Mouse (Mus musculus) midbrain, embryonic 15.5 days (tissue): ENCODE measurements at regions not wholly inside any gene's neighbourhood (a gene's known extent, or its start where the extent isn't known, plus 50 kb on each side); places are given as distances from the start of the nearest gene placed in this dataset.

Source experiments
- ATAC-seq: fragments of 200-750 bp; cut with Nextera tagmentation; replicated peaks from 2 replicates; pipeline ENCODE4 v1.8.0; 2017; ENCODE audit warnings: moderate TSS enrichment
- H3K27ac ChIP-seq: fragments of 300-500 bp; sonication (generic); 2 replicates; pipeline ENCODE4 v1.5.1; 2015; ENCODE audit warnings: mild to moderate bottlenecking, inconsistent platforms
- H3K27me3 ChIP-seq: fragments of 300-500 bp; sonication (generic); replicated peaks from 2 replicates; pipeline ENCODE4 v1.6.1; 2015; ENCODE audit warnings: inconsistent platforms
- H3K36me3 ChIP-seq: fragments of 300-500 bp; sonication (generic); replicated peaks from 2 replicates; pipeline ENCODE4 v1.6.1; 2015; ENCODE audit warnings: inconsistent platforms
- H3K4me1 ChIP-seq: fragments of 300-500 bp; sonication (generic); 2 replicates; pipeline ENCODE4 v1.6.1; 2015; ENCODE audit warnings: inconsistent platforms
- H3K4me2 ChIP-seq: fragments of 300-500 bp; sonication (generic); 2 replicates; pipeline ENCODE4 v1.6.1; 2015; ENCODE audit warnings: inconsistent platforms, mild to moderate bottlenecking, moderate library complexity
- H3K4me3 ChIP-seq: fragments of 300-500 bp; sonication (generic); 2 replicates; pipeline ENCODE4 v1.5.1; 2015; ENCODE audit warnings: mild to moderate bottlenecking, inconsistent platforms
- H3K9ac ChIP-seq: fragments of 300-500 bp; sonication (generic); 2 replicates; pipeline ENCODE4 v1.6.1; 2015; ENCODE audit warnings: mild to moderate bottlenecking, inconsistent platforms
- H3K9me3 ChIP-seq: fragments of 300-500 bp; sonication (generic); 2 replicates; pipeline ENCODE4 v1.6.1; 2016; ENCODE audit warnings: inconsistent platforms
- WGBS: fragments of 180-500 bp; shearing (Covaris S2); methylation state at CpG from one replicate; pipeline ENCODE4 v1.1.7; 2015; ENCODE audit warnings: mixed read lengths; 5-methylcytosine and 5-hydroxymethylcytosine counted together

GRCm38 (mm10) chrX:11931432-11931831 is 228.7 kb downstream of the Bcor start:
- Histone ChIP-seq H3K27ac (no peak overlapping the region), H3K4me3 (no peak overlapping the region), H3K27me3 (0 out of 2 replicates have a peak, but pooled peaks cover 3% of the 10 kb centered on the region), H3K36me3 (no peaks in the 10 kb centered on the region), H3K4me1 (no peaks in the 10 kb centered on the region), H3K4me2 (no peak overlapping the region), H3K9ac (no peak overlapping the region), H3K9me3 (no peaks in the 10 kb centered on the region)
- WGBS = 72% methylated on average over 9 of the region's 9 CpGs
- ATAC-seq = no peak

- no peak for ATAC-seq
- Histone ChIP-seq H3K4me1 (no peaks in the 10 kb centered on the region), H3K27me3 (0 out of 2 replicates have a peak, but pooled peaks cover 3% of the 10 kb centered on the region), H3K4me2 (no peak overlapping the region), H3K36me3 (no peaks in the 10 kb centered on the region), H3K27ac (no peak overlapping the region), H3K4me3 (no peak overlapping the region), H3K9ac (no peak overlapping the region), H3K9me3 (no peaks in the 10 kb centered on the region)
- 59% methylated on average over 5 of the region's 5 CpGs for WGBS
These were observed 224.8 kb downstream of the Bcor start for GRCm38 (mm10) chrX:11935337-11935736.

- no peak overlapping the region for H3K9ac ChIP-seq
- H3K4me2 ChIP-seq = no peak overlapping the region
- H3K4me3 ChIP-seq = no peak overlapping the region
- H3K27ac ChIP-seq = no peak overlapping the region
- no peaks in the 10 kb centered on the region for H3K9me3 ChIP-seq
- H3K36me3 ChIP-seq = no peaks in the 10 kb centered on the region
- no peaks in the 10 kb centered on the region for H3K27me3 ChIP-seq
- peaks cover 3% of the 10 kb centered on the region; the same call in 1 of the 2 replicates for H3K4me1 ChIP-seq
- no peak for ATAC-seq
- 70% methylated on average over 2 of the region's 2 CpGs for WGBS
These were observed 219.9 kb downstream of the Bcor start for GRCm38 (mm10) chrX:11940246-11940645.

- Histone ChIP-seq H3K27me3 (no peaks in the 10 kb centered on the region), H3K36me3 (no peaks in the 10 kb centered on the region), H3K4me1 (peaks cover 3% of the 10 kb centered on the region; the same call in 1 of the 2 replicates), H3K27ac (no peak overlapping the region), H3K4me3 (no peak overlapping the region), H3K9me3 (no peaks in the 10 kb centered on the region), H3K4me2 (no peak overlapping the region), H3K9ac (no peak overlapping the region)
- WGBS = 75% methylated on average over 10 of the region's 10 CpGs
- no peak for ATAC-seq
These were observed 216.8 kb downstream of the Bcor start for GRCm38 (mm10) chrX:11943367-11943766.

GRCm38 (mm10) chrX:11944574-11944973 is 215.6 kb downstream of the Bcor start:
- H3K4me1 ChIP-seq = peaks cover 3% of the 10 kb centered on the region; the same call in 1 of the 2 replicates
- no peak for ATAC-seq
- no peaks in the 10 kb centered on the region for H3K27me3 ChIP-seq
- 26% methylated on average over 6 of the region's 6 CpGs for WGBS
- H3K27ac ChIP-seq = no peak overlapping the region
- no peaks in the 10 kb centered on the region for H3K36me3 ChIP-seq
- no peak overlapping the region for H3K4me2 ChIP-seq
- H3K9ac ChIP-seq = no peak overlapping the region
- H3K4me3 ChIP-seq = no peak overlapping the region
- H3K9me3 ChIP-seq = no peaks in the 10 kb centered on the region

GRCm38 (mm10) chrX:11945280-11945679 is 214.9 kb downstream of the Bcor start:
- H3K9me3 ChIP-seq = no peaks in the 10 kb centered on the region
- no peak overlapping the region for H3K9ac ChIP-seq
- no peaks in the 10 kb centered on the region for H3K36me3 ChIP-seq
- WGBS = 21% methylated on average over 1 of the region's 1 CpGs
- 0 out of 2 replicates have a peak, but pooled peaks have one; percentile 27 for ATAC-seq
- peaks cover 3% of the 10 kb centered on the region; the same call in 1 of the 2 replicates for H3K4me1 ChIP-seq
- no peak overlapping the region for H3K27ac ChIP-seq
- H3K27me3 ChIP-seq = no peaks in the 10 kb centered on the region
- no peak overlapping the region for H3K4me3 ChIP-seq
- H3K4me2 ChIP-seq = no peak overlapping the region

GRCm38 (mm10) chrX:11952193-11952592 is 208.0 kb downstream of the Bcor start:
- no peak overlapping the region for H3K4me3 ChIP-seq
- H3K9me3 ChIP-seq = no peaks in the 10 kb centered on the region
- no peak overlapping the region for H3K9ac ChIP-seq
- H3K4me2 ChIP-seq = no peak overlapping the region
- WGBS = 59% methylated on average over 2 of the region's 2 CpGs
- H3K36me3 ChIP-seq = no peaks in the 10 kb centered on the region
- H3K27ac ChIP-seq = no peak overlapping the region
- H3K4me1 ChIP-seq = no peaks in the 10 kb centered on the region
- ATAC-seq = no peak
- H3K27me3 ChIP-seq = no peaks in the 10 kb centered on the region

GRCm38 (mm10) chrX:11956194-11956593 is 204.0 kb downstream of the Bcor start:
- Histone ChIP-seq H3K27me3 (no peaks in the 10 kb centered on the region), H3K4me3 (no peak overlapping the region), H3K36me3 (no peaks in the 10 kb centered on the region), H3K9me3 (no peaks in the 10 kb centered on the region), H3K27ac (no peak overlapping the region), H3K4me2 (no peak overlapping the region), H3K9ac (no peak overlapping the region), H3K4me1 (no peaks in the 10 kb centered on the region)
- WGBS = 85% methylated on average over 3 of the region's 3 CpGs
- ATAC-seq = no peak

GRCm38 (mm10) chrX:11957011-11957410 is 203.1 kb downstream of the Bcor start:
- 45% methylated on average over 6 of the region's 6 CpGs for WGBS
- ATAC-seq = no peak
- H3K9ac ChIP-seq = no peak overlapping the region
- no peaks in the 10 kb centered on the region for H3K27me3 ChIP-seq
- no peaks in the 10 kb centered on the region for H3K9me3 ChIP-seq
- no peaks in the 10 kb centered on the region for H3K36me3 ChIP-seq
- no peak overlapping the region for H3K4me2 ChIP-seq
- H3K4me3 ChIP-seq = no peak overlapping the region
- no peak overlapping the region for H3K27ac ChIP-seq
- no peaks in the 10 kb centered on the region for H3K4me1 ChIP-seq

GRCm38 (mm10) chrX:11959871-11960552 is 200.1 kb downstream of the Bcor start:
- Histone ChIP-seq H3K27ac (no peak overlapping the region), H3K4me1 (no peaks in the 10 kb centered on the region), H3K4me2 (no peak overlapping the region), H3K4me3 (no peak overlapping the region), H3K36me3 (no peaks in the 10 kb centered on the region), H3K9ac (no peak overlapping the region), H3K9me3 (no peaks in the 10 kb centered on the region), H3K27me3 (no peaks in the 10 kb centered on the region)
- ATAC-seq = no peak
- WGBS = 65% methylated on average over 8 of the region's 8 CpGs

- Histone ChIP-seq H3K4me1 (no peaks in the 10 kb centered on the region), H3K36me3 (no peaks in the 10 kb centered on the region), H3K4me3 (no peak overlapping the region), H3K4me2 (no peak overlapping the region), H3K9ac (no peak overlapping the region), H3K27me3 (no peaks in the 10 kb centered on the region), H3K27ac (no peak overlapping the region), H3K9me3 (no peaks in the 10 kb centered on the region)
- 53% methylated on average over 2 of the region's 2 CpGs for WGBS
- ATAC-seq = no peak
These were observed 198.8 kb downstream of the Bcor start for GRCm38 (mm10) chrX:11961350-11961749.

GRCm38 (mm10) chrX:11964428-11964827 is 195.7 kb downstream of the Bcor start:
- H3K36me3 ChIP-seq = no peaks in the 10 kb centered on the region
- no peak overlapping the region for H3K27ac ChIP-seq
- no peaks in the 10 kb centered on the region for H3K4me1 ChIP-seq
- H3K4me2 ChIP-seq = no peak overlapping the region
- H3K4me3 ChIP-seq = no peak overlapping the region
- 44% methylated on average over 3 of the region's 3 CpGs for WGBS
- no peaks in the 10 kb centered on the region for H3K9me3 ChIP-seq
- ATAC-seq = no peak
- H3K9ac ChIP-seq = no peak overlapping the region
- no peaks in the 10 kb centered on the region for H3K27me3 ChIP-seq

GRCm38 (mm10) chrX:11978679-11979078 is 181.5 kb downstream of the Bcor start:
- no peak overlapping the region for H3K4me3 ChIP-seq
- H3K27ac ChIP-seq = no peak overlapping the region
- 73% methylated on average over 4 of the region's 4 CpGs for WGBS
- H3K4me1 ChIP-seq = no peaks in the 10 kb centered on the region
- no peaks in the 10 kb centered on the region; the same call in 1 of the 2 replicates for H3K27me3 ChIP-seq
- H3K9me3 ChIP-seq = no peaks in the 10 kb centered on the region
- H3K4me2 ChIP-seq = no peak overlapping the region
- no peak for ATAC-seq
- no peak overlapping the region for H3K9ac ChIP-seq
- H3K36me3 ChIP-seq = no peaks in the 10 kb centered on the region
